Mouse (Mus musculus): ENCODE results near the gene Hs3st3a1. TPM values are rescaled to one million over a fixed set of nuclear protein-coding genes. Genes with fewer than 3 reads are reported as not detected.

Gene Hs3st3a1
- under 1 TPM; 0.20 to 0.78 TPM for total RNA-seq (2021)
- long read RNA-seq, experiment 1, partial matches to known transcripts, result 0 of 1 reads
- long read RNA-seq, experiment 1, other reads (novel, unspliced or antisense), result 1 of 1 reads
- long read RNA-seq, experiment 2, partial matches to known transcripts, result 0 of 5 reads
- long read RNA-seq, experiment 2, other reads (novel, unspliced or antisense), result 1 of 5 reads

DNA sequence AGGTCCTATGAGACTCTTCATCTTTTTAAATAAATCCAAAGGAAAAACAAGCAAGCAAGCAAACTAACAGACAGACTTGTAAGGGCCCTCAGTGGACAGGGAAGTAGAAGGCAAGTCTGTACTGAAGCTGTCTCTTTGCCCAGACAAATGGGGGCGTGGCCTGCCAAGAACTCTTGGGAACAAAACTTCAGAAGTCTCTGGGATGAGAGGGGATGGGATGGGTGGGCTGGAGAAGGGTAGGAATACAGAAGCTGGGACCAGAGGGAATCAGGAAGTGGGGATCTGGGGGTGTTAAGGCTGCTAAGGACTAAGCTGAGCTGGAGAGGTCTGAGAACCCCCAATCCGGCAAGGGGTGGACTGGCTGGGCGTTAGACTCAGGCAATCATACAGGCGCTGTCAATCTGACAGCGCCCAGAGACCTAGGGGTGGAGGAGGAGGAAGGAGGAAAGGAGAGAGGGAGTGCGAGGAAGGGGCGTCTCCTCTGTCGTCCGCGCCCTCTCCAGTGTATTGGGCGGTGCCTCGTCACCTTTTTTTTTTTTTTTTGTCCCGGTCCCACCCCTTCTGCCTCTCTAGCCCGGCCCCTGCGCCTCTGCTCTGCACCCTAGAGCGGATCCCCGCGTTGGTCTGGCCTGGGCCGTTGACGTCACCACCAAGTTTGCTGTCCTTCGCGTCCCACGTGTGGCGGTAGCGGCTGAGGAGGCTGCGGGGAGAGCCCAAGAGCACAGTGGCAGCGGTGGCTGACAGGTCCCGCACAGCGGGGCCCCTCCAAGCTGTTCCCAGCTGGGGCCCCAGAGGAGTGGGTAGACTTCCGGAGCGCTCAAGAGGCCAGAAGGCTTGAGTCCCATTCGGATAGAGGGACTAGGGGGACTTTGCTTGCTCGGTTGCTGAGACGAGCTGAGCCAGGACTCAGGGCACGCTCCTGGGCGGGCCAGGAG, at the start of gene Hs3st3a1:
Gene Hs3st3a1 (plus strand): TSS at position 722 of the 935 bp plus-strand sequence.
- peak; percentile 12 to 17 for DNase-seq (ENCODE audit: low spot score in 2 of 2)

- no peak for DNase-seq (ENCODE audit: low spot score in 2 of 2)
Observed at GRCm38 (mm10) chr11:64386333-64386732, 48.8 kb upstream of the Hs3st3a1 start.

DNA sequence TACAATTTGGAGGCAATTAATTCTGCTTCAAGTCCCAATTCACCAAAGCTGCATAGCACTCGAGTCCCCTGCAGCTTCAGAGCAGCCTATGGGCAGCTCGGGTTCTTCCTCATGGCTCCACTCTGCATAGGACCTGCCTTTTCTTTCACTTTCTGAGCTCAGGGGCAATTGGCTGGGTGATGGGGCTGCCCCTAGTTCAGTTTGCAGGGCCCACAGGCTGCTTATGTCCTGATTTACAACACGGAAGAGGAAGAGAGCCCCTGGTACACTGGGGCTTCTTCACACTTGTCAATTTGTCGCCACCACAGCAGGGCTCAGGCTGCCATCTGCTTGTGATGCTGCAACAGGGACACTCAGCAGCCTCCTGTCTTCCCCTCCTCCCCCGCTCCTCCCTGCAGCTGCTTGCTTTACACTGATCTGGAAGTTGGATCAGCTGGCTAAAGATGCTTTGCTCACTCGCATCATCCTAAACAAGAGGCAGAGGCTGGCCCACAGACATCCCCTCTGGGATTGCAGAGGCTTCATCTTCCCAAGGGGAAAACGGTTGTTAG, 38.7 kb upstream of the Hs3st3a1 start:
- DNase-seq (ENCODE audit: low spot score in 2 of 2), result no peak

DNA sequence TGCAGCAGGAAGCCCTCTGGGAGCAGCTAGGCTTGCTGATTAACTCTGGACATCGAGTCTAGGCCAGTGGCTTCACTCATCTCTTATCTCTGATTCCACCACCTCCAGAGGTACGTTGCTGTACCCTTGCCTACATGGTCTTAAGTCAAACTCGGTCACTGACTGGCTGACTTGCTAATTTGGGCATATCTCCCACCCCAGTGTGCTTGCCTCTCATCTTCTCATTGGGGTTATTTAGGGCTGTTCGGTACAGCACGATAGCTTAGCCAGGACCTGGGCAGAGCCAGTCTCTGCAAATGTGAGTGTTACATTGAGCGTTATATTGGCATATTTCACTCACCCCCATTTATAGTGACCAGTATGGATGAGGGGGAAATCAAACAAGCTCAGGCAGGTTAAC, 38.2 kb upstream of the Hs3st3a1 start:
- no peak for DNase-seq (ENCODE audit: low spot score in 2 of 2)

DNA sequence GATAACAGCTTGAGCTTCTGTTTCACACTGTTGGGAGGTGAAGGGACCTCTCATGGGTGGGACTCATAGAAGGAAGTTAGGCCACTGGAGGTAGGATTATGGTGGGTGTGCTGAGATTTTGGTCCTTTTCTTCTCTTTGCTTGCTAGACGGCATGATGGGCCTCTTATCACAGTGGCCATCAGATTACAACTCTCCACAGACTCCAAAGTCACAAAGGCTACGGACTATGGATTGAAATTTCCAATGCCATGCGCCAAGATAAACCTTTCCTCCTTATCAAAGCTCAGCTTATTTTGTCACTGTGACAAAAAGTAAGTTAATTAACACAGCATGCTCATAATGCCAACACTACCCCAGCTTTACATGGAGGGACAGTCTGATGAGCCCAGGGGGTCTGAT, 37.5 kb upstream of the Hs3st3a1 start:
- DNase-seq (ENCODE audit: low spot score in 2 of 2), result no peak

DNA sequence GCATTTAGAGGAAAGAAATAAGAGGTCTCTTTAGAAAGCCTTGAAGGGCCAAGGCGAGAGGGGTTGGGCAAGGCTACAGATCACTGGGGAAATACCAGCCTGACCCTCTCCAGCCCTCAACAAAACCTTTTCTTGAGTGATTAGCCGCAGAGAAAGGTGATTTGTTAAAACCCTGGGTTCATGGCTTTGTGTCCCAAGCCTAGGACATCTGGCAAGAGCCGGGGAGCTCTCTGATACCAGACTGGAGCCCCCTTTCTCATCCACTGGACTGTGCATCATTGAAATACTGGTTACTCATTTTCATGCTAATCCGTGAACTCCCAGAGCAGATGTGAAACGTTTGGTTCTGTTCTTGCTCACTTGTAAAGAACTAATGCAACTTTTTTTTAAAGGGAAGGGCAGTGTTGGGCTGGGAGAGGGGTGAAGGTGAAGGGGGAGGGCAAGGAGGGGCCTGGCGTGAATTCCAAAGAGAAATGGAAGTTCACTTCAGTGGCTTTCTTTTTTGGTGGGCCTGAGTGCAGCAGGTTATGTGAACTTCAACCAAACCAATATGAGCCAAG, 34.5 kb upstream of the Hs3st3a1 start:
- no peak for DNase-seq (ENCODE audit: low spot score in 2 of 2)

DNA sequence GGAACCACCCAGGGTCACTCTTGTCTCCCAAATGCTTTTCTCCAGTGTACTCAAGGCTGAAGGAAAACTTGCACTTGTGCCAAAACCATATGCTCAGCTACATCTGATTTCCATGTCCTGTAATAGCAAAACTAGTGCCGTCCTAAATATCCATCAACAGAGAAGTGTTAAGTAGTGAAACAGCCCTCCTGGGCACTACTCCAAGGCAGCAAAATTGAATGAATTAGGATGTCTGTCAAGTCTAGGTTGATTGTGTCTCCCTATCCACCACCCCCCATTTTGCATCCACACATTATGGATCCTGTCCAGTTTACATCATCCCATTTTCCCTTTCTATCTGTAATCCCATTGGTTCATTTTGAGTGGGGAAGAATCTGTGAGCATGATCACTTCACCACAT, 16.2 kb upstream of the Hs3st3a1 start:
- no peak for DNase-seq (ENCODE audit: low spot score in 2 of 2)

GRCm38 (mm10) chr11:64435546-64436411, 647 bp downstream of the Hs3st3a1 start:
- peak in 1 of 2 experiments; percentile 6 for DNase-seq (ENCODE audit: low spot score in 2 of 2)

DNA sequence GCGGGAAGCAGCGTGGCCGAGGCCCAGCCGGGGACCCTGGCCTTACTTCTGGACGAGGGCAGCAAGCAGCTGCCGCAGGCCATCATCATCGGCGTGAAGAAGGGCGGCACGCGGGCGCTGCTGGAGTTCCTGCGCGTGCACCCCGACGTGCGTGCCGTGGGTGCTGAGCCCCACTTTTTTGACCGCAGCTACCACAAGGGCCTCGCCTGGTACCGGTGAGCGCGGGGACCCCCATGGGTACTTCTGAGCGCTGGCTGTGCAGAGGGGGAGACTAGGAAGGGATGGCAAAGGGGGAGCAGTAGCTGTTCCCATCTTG, 1.2 kb downstream of the Hs3st3a1 start, which contains the start of gene F930015N05Rik:
Gene F930015N05Rik (minus strand): TSS at position 242 of the 316 bp plus-strand sequence.
- DNase-seq (ENCODE audit: low spot score in 2 of 2), result no peak

DNA sequence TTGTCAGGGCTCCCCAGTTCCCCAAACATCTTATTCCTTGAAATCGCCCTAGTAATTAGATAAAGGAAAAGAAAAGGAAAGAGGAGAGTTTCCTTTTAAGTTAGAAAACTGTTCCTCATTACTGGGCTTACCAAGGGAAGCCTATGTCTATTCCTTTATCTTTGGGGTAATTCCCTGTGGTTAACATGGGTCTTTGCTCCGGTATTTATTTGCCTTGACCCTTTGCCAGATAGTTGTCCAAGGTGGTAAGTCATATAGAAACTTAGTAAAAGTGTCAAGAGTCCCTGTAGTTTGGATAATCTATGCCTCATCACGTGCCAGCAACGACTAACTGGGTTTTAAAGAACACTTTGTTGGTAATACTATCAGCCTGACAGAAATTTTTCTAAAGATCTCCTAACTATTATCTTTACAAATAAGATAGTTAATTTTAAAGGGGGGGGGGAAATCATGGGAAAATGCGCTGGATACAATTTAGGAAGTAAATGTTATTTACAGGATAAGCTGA, 1.7 kb downstream of the Hs3st3a1 start:
- DNase-seq (ENCODE audit: low spot score in 2 of 2), result no peak

- DNase-seq (ENCODE audit: low spot score in 2 of 2), result no peak
Observed at GRCm38 (mm10) chr11:64437721-64438120, 2.6 kb downstream of the Hs3st3a1 start.

DNA sequence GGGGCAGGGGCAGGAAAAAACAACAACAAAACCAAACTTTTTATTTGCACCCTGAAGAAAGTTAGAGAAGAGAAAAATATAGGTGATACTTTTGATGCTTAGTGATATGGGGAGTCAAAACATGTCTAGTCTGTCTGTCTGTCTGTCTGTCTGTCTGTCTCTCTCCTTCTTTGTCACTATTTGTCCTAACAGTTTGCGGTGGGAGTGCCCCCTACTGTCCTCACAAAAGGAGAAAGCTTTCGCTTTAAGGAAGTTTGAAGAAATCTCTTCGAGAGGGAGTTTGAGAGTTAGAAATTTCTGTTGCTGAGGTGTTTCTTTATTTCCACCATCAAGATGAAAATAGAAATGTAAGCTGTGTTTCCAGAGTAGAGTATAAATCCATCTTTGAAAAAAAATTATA, 3.8 kb downstream of the Hs3st3a1 start:
- no peak for DNase-seq (ENCODE audit: low spot score in 2 of 2)

DNA sequence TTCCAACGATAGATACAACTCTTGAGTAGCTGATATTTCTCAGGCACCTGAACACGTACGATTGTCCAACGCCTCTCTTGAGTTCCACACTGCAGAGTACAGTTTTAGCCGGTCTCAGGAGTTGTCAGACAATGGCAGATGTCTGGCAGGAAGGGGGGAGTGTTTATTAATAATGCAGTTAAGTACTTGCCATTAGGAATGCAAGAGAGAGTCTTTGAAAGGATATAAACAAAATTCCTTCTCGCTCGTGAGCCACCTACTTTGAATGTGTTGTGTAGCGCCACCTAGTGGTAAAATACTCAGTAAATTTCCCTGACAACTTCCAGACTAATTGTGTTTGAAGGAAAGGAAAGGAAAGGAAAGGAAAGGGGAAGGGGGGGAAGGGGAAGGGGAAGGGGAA, 7.0 kb downstream of the Hs3st3a1 start:
- DNase-seq (ENCODE audit: low spot score in 2 of 2), result no peak

DNA sequence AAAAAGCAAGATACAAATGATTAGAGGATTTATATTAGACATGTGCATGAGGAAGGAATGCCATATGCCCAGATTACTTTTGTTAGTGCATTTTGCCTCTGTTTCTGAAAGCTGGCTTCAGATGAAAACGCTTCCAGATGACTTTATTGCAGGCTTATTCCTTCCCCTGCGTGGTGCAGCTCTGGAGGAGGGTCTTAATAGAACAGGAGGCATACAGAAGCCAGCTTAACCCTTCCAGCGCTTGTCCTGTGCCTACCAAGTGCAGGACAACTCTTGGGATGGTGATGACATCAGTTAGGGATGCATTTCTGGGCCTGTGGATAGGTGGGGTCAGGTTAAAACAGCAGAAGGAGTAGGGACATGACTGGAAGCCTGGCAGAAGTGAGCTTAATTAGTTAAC, 7.6 kb downstream of the Hs3st3a1 start:
- DNase-seq (ENCODE audit: low spot score in 2 of 2), result no peak

- DNase-seq (ENCODE audit: low spot score in 2 of 2), result no peak
Observed at GRCm38 (mm10) chr11:64445227-64445626, 10.1 kb downstream of the Hs3st3a1 start.

GRCm38 (mm10) chr11:64448586-64449315, 13.6 kb downstream of the Hs3st3a1 start:
- no peak for DNase-seq (ENCODE audit: low spot score in 2 of 2)

DNA sequence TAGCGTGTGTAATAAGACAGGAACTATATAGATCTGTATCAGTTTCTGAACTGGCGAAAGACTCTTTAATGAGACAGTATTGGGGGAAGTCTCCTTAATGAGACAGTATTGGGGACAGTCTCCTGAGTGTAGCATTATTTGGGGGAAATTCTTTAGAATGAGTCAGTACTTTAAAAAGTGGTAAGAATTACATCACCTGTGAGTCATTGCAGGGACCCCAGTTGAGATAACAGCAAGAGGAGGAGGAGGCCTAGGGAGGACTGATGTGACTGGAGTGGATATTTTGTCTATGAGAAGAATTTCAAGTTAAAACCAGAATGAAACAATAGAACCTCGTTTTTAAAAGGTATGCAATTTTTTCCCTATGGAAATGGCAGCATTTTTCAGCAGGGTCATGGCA, 26.6 kb downstream of the Hs3st3a1 start:
- DNase-seq (ENCODE audit: low spot score in 2 of 2), result no peak

DNA sequence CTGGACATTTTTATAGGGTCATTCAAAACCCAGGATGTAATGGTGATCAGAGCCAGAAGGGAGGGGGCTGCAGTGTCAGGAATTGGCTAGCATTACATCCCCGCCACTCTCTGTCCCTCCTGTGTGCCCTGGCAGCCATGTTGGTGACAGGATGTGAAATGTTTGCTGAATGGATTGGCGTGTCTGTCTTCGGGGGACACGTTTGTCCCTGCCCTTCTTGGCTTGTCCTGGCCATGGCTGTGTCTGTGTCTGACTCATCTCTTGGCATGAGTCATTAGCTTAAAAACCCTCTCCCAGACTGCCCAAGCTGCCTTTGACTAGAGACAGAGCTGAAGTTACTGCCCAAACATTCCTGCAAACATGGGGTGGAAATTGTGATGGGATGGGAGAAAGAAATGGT, 33.6 kb downstream of the Hs3st3a1 start:
- DNase-seq (ENCODE audit: low spot score in 2 of 2), result peak in 1 of 2 experiments; percentile 7

GRCm38 (mm10) chr11:64470689-64471088, 35.6 kb downstream of the Hs3st3a1 start:
- DNase-seq (ENCODE audit: low spot score in 2 of 2), result no peak

- DNase-seq (ENCODE audit: low spot score in 2 of 2), result no peak
Observed at GRCm38 (mm10) chr11:64473679-64474078, 38.5 kb downstream of the Hs3st3a1 start.

All from adrenal gland, postnatal 4 days (tissue).